ENCODE assay signal across 33 mouse cellular contexts in the genomic region with DNA sequence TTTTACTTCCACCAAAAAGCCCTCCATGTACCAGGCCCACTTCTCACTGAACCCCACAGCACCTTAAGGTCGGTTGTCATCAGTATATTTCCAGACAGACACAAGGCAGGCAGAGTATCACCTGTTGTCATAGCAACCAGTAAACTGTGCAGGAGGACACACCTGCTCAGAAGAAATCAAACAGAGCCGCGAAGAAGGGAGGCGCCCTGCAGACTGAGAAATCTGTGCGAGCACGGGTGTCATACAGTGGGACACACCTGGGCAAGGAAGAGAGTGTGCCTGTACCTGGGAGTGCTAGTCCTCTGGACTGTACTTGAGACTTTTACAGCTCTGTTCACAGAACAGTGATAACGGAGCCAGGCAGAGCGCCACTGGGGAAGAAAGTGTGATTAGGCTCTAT. TPM values are rescaled to one million over a fixed set of nuclear protein-coding genes. Genes with fewer than 3 reads are reported as not detected.
DNase-seq lines count a peak whose midpoint lies in the region; ATAC-seq and TF ChIP-seq lines count a peak whose summit lies in the region.
"Had no signal": no experiment of that assay in that cellular context is flagged by ENCODE, and none has a peak within 500 bp of the region (broad histone marks: within the 10 kb centered on the region; RNA-seq: fewer than 3 reads in every experiment).

No protein-coding gene starts in this region.

- TF ChIP-seq CTCF in forebrain, postnatal 0 days (IDR thresholded peaks at IDR 0.05; ENCODE audit: low read depth): no peak

- DNase-seq in forebrain, postnatal 0 days: no peak
- no peak for DNase-seq in forebrain, embryonic 11.5 days (ENCODE audit: low spot score)
- DNase-seq in R1 (ENCODE audit: low read depth, low spot score): peak; percentile 51
- peak; percentile 91 for DNase-seq in large intestine, adult 2 months (ENCODE audit: low read depth, low spot score)
- peak; percentile 46 for DNase-seq in yolk sac, embryonic 10.5 days (ENCODE audit: low spot score)
- no peak for DNase-seq in urinary bladder, adult 18-20 months (ENCODE audit: low spot score in 2 of 2)
- DNase-seq: adrenal gland, postnatal 25 days; cerebellum, adult 11-12 months; cerebellum, adult 9-11 months; gastrocnemius, postnatal 10 days; heart, postnatal 36 days; kidney, adult 8-10 months; kidney, postnatal 4 days; layer of hippocampus, postnatal 36 days; left cerebral cortex, postnatal 4 days; liver, embryonic 13.5 days; lung, adult 2 months; lung, postnatal 14 days; right cerebral cortex, postnatal 4 days; thymus, adult 2 months; thymus, postnatal 36 days had no signal

- H3K4me3 ChIP-seq in forebrain, postnatal 0 days (ENCODE audit: low read depth, low read length): no peak overlapping the region
- H3K4me3 ChIP-seq in forebrain, embryonic 11.5 days (ENCODE audit: low read depth, low read length): no peak overlapping the region
- H3K4me3 ChIP-seq: embryonic facial prominence, embryonic 13.5 days; erythroblast, embryonic 14.5 days; forebrain, embryonic 12.5 days; hindbrain, embryonic 12.5 days; liver, embryonic 13.5 days; neural tube, embryonic 12.5 days had no signal

- H3K27ac ChIP-seq in forebrain, postnatal 0 days (ENCODE audit: low read depth, low read length): no peak overlapping the region
- no peak overlapping the region for H3K27ac ChIP-seq in forebrain, embryonic 11.5 days (ENCODE audit: low read depth, low read length)
- H3K27ac ChIP-seq: embryonic facial prominence, embryonic 13.5 days; forebrain, embryonic 12.5 days; hindbrain, embryonic 12.5 days; kidney, postnatal 0 days; liver, embryonic 13.5 days; neural tube, embryonic 12.5 days had no signal

- H3K4me2 ChIP-seq in forebrain, postnatal 0 days (ENCODE audit: low read depth): no peak overlapping the region
- no peak overlapping the region for H3K4me2 ChIP-seq in forebrain, embryonic 11.5 days (ENCODE audit: low read depth, low read length, severe bottlenecking)
- H3K4me2 ChIP-seq: embryonic facial prominence, embryonic 13.5 days; forebrain, embryonic 12.5 days; heart, embryonic 11.5 days; hindbrain, embryonic 12.5 days; liver, embryonic 13.5 days; midbrain, embryonic 11.5 days; neural tube, embryonic 12.5 days had no signal

- ATAC-seq in forebrain, postnatal 0 days: 0 out of 2 replicates have a peak, but pooled peaks have one; percentile 23
- no peak for ATAC-seq in forebrain, embryonic 11.5 days (replicated peaks; ENCODE audit: low FRiP score)
- ATAC-seq in erythroblast, adult 5-6 weeks (replicated peaks; ENCODE audit: low FRiP score, poor library complexity, severe bottlenecking): no peak
- ATAC-seq: midbrain, embryonic 16.5 days; Patski had no signal

- H3K36me3 ChIP-seq in forebrain, postnatal 0 days (ENCODE audit: insufficient read depth): no peaks in the 10 kb centered on the region
- no peaks in the 10 kb centered on the region for H3K36me3 ChIP-seq in forebrain, embryonic 11.5 days (ENCODE audit: control insufficient read depth, insufficient read depth, low read length)
- H3K36me3 ChIP-seq: embryonic facial prominence, embryonic 13.5 days; forebrain, embryonic 12.5 days; hindbrain, embryonic 12.5 days; liver, embryonic 13.5 days; neural tube, embryonic 12.5 days had no signal

- WGBS in forebrain, postnatal 0 days: 75% methylated on average over 8 of the region's 8 CpGs
- 90% methylated on average over 8 of the region's 8 CpGs for WGBS in forebrain, embryonic 11.5 days
- WGBS in large intestine, adult 2 months: 41% methylated on average over 8 of the region's 8 CpGs

- H3K27me3 ChIP-seq in forebrain, postnatal 0 days (ENCODE audit: insufficient read depth, low read length): no peaks in the 10 kb centered on the region
- no peaks in the 10 kb centered on the region for H3K27me3 ChIP-seq in forebrain, embryonic 11.5 days (ENCODE audit: control insufficient read depth, insufficient read depth, low read length)
- H3K27me3 ChIP-seq: embryonic facial prominence, embryonic 13.5 days; forebrain, embryonic 12.5 days; hindbrain, embryonic 12.5 days; neural tube, embryonic 12.5 days; Patski had no signal

- H3K9me3 ChIP-seq in forebrain, postnatal 0 days (ENCODE audit: low read length): no peaks in the 10 kb centered on the region
- no peaks in the 10 kb centered on the region for H3K9me3 ChIP-seq in forebrain, embryonic 11.5 days (ENCODE audit: control insufficient read depth, low read length)
- H3K9me3 ChIP-seq: embryonic facial prominence, embryonic 13.5 days; forebrain, embryonic 12.5 days; hindbrain, embryonic 12.5 days; liver, embryonic 13.5 days; neural tube, embryonic 12.5 days had no signal

- H3K9ac ChIP-seq in forebrain, postnatal 0 days: no peak overlapping the region
- H3K9ac ChIP-seq in forebrain, embryonic 11.5 days (ENCODE audit: low read length): no peak overlapping the region
- H3K9ac ChIP-seq: embryonic facial prominence, embryonic 13.5 days; forebrain, embryonic 12.5 days; hindbrain, embryonic 12.5 days; liver, embryonic 13.5 days; neural tube, embryonic 12.5 days had no signal

- no peaks in the 10 kb centered on the region for H3K4me1 ChIP-seq in forebrain, postnatal 0 days (ENCODE audit: insufficient read depth)
- H3K4me1 ChIP-seq in forebrain, embryonic 11.5 days (replicated peaks; ENCODE audit: control insufficient read depth, insufficient read depth, low read length): 0 out of 2 replicates have a peak, but pooled peaks cover 2% of the 10 kb centered on the region
- H3K4me1 ChIP-seq: forebrain, embryonic 12.5 days; neural tube, embryonic 12.5 days had no signal

RNA-seq across cellular contexts. Expression of gene Rhou, which starts 55.0 kb away (rescaled TPM):
- 41.1 and 52.5 TPM in 2 replicates for total RNA-seq in forebrain, postnatal 0 days (2014; rRNA removed)
- polyA plus RNA-seq in forebrain, postnatal 0 days (2015; fragmentation: Nextera tagmentation; extraction: Ambion mirVana): 7.6 and 10.5 TPM in 2 replicates
- 8.1 and 9.1 TPM in 2 replicates for polyA plus RNA-seq in forebrain, embryonic 11.5 days (2014; fragmentation: Nextera tagmentation; extraction: Ambion mirVana)
- 21.8 and 42.4 TPM in 2 replicates for polyA plus RNA-seq in large intestine, adult 2 months (2012; rRNA removed)
- 6.9 and 9.0 TPM in 2 replicates for total RNA-seq in erythroblast, adult 5-6 weeks (2015; ENCODE audit: low replicate concordance)
- 9.6 and 9.8 TPM in 2 replicates for total RNA-seq in erythroblast, adult 5-6 weeks (2017; ENCODE audit: low replicate concordance)
- total RNA-seq: MEL had no signal
- polyA plus RNA-seq: erythroblast, embryonic 14.5 days had no signal

Comparison
In these comparisons a context has a peak if more than half of its experiments do, and no peak if none do; other contexts are left out.
1. DNase-seq: peak in R1 (single experiment), large intestine, adult 2 months (single experiment) and yolk sac, embryonic 10.5 days (single experiment); none in forebrain, postnatal 0 days (single experiment), forebrain, embryonic 11.5 days (single experiment) and urinary bladder, adult 18-20 months (0 of 2).